Mouse (Mus musculus) myocyte (in vitro differentiated cells): ENCODE measurements around the gene Cnp.

Experiments
- POLR2A ChIP-seq: IDR thresholded peaks from one replicate; pipeline ENCODE4 v1.6.1; 2011; ENCODE audit warnings: low read depth, mild to moderate bottlenecking, control low read depth, moderate library complexity; ENCODE audit not compliant: insufficient read length
- USF1 ChIP-seq: IDR thresholded peaks from one replicate; pipeline ENCODE4 v1.6.1; 2011; ENCODE audit warnings: low read depth, mild to moderate bottlenecking, control low read depth, moderate library complexity

GRCm38 (mm10) chr11:100622714-100623113 is 48.0 kb downstream of the Cnp start:
- TF ChIP-seq POLR2A, result peak; percentile 90
- TF ChIP-seq USF1, result no peak
